Mouse (Mus musculus): ENCODE data around the gene Wdr11.

Gene Wdr11

GRCm38 (mm10) chr7:129680534-129681210, 89.0 kb downstream of the Wdr11 start:
- peak; percentile 68 to 87 for DNase-seq (ENCODE audit: inconsistent age in 2 of 2, low spot score in 1 of 2)

DNA sequence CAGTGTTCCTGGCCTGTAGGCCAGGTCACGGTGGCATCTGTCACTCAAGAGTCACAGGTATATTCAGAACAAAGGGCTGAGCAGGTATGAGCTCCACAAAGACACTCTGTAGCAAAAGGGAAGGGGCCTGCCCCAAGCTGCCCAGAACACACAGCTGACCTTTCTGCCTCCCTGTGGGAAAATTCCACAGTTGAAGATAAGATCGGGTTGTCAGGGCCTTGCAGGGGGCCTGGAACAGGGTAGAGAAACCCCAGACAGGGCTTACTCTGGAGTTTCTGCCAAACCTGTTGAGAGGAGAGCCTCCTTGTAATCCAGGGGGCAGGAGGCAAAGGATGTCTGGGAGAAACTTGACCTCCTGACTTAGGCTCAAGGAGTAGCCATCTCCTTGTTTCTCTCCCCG, 90.9 kb downstream of the Wdr11 start:
- peak; percentile 42 to 71 for DNase-seq (ENCODE audit: inconsistent age in 2 of 2, low spot score in 1 of 2)

DNA sequence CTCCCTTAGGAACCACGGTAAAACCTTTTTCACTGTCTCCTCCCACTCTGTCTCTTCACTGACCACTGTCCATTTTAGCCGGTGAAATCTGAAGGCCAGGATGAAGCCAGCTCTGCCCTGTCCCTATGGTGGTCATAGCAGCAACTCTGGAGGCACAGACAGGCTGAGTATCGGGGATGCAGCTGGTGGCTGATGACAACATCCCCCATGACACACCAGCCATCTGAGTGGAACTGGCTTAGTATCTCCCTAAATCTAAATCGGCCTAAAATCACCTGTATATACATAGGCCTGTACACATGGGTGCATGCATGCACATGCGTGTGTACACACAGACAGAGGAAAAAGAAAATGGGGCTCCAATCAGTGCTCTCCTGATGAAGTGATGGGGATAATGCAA, 93.7 kb downstream of the Wdr11 start:
- DNase-seq (ENCODE audit: inconsistent age in 2 of 2, low spot score in 1 of 2): peak in 1 of 2 experiments; percentile 19
